Mouse (Mus musculus) heart, adult 2 months (tissue): ENCODE results near the gene Cnot10.

Experiments
- CTCF ChIP-seq: fragments of 200-600 bp; IDR thresholded peaks from 2 replicates; pipeline ENCODE4 v1.8.1; 2022; ENCODE audit warnings: antibody characterized with exemption, mild to moderate bottlenecking, moderate library complexity
- EP300 ChIP-seq: fragments of 200-500 bp; IDR thresholded peaks from 2 replicates; pipeline ENCODE4 v1.6.1; 2011; ENCODE audit warnings: low read depth, low read length, control low read depth; ENCODE audit not compliant: insufficient read depth
- POLR2A ChIP-seq: fragments of 200-500 bp; IDR thresholded peaks from 2 replicates; pipeline ENCODE4 v1.6.1; 2011; ENCODE audit warnings: mild to moderate bottlenecking, low read depth, low read length, control low read depth; ENCODE audit not compliant: insufficient read depth

DNA sequence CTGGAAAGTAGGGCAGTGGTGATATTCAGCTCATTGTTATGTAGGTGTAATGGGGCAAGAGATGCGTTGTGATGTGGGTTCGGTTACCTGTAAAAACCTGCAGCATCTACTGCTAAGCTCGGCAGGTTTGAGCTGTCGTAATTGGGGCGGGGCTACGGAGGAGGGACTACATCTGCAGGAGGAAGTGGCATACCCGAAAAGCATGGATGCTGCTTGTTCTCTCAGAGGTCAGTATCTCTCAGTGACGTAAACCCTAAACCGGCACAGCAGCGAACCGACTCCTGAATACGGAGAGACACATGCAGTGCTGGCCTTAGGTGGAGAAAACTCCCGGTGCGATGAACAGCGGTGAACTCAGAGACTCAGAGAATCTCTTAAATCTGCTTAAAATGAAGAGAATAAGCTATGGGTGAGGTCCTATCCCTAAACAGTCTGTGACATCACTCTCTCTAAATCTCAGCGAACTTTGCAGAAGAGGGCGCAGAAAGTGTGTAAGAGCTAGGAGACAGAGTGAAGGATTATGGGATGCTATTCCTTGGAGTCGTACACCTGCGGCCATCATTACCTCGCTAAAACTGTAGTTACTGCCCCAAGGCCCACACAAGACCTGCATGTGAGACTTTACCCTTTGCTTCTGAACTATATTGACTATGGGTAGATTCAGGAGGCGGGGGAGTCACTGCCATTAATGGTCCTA lies 11.1 kb upstream of the Cnot10 start:
- TF ChIP-seq CTCF (no peak), EP300 (no peak), POLR2A (no peak)
